Mouse (Mus musculus): ENCODE data around the gene C2.

DNA sequence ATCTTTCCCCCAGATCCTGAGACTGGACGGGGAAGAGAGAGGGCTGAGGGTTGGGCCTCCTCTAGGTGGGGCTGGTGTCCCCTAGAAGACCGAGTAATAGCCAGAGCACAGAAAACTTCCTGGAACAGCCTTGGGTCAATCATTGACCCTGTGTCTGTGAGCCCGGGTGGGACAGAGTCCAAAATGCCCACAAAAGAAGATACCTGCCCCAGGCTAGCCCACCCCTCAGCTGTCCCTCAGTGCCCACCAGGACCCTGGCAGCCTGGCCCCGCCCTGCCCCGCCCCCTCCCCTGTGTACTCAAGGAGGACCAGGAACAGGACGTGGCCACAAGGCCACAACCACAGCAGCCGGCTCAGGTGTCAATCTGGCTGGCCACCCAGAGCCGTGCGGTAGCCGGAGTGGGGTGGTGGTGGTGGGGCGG lies 17.4 kb upstream of the C2 start:
- TF ChIP-seq POLR2A (IDR thresholded peaks at IDR 0.05; ENCODE audit: low read depth, low read length): no peak
- peak; percentile 67 for TF ChIP-seq CTCF (conservative IDR thresholded peaks at IDR 0.05; ENCODE audit: insufficient read depth, insufficient read length, low read depth, low read length)
